Mouse (Mus musculus) brown adipose tissue, adult 24 weeks (tissue): ENCODE data around the gene Cfap58. TPM values are rescaled to one million over a fixed set of nuclear protein-coding genes. Genes with fewer than 3 reads are reported as not detected.

ENCODE experiments used
- H3K27ac ChIP-seq: fragments of 200-500 bp; replicated peaks from 2 replicates; pipeline ENCODE4 v1.5.1; 2012; ENCODE audit warnings: low read depth, mild to moderate bottlenecking, low read length
- H3K4me1 ChIP-seq: fragments of 200-500 bp; 2 replicates; pipeline ENCODE4 v1.6.1; 2012; ENCODE audit warnings: low read length, mixed read lengths; ENCODE audit not compliant: control insufficient read depth, insufficient read depth, insufficient read length
- H3K4me3 ChIP-seq: fragments of 200-500 bp; 2 replicates; pipeline ENCODE4 v1.5.1; 2012; ENCODE audit warnings: low read depth, mild to moderate bottlenecking, low read length, moderate library complexity; ENCODE audit not compliant: insufficient read depth
- polyA plus RNA-seq: library from polyadenylated mRNA; stranded (reverse); fragments of >200 nt; gene quantifications from 2 replicates; pipeline ENCODE4 v1.2.4, GENCODE M21; 2012; ENCODE audit not compliant: missing spikeins, insufficient read depth, insufficient read length

Cfap58 gene
- polyA plus RNA-seq, 1 experiment: not detected

DNA sequence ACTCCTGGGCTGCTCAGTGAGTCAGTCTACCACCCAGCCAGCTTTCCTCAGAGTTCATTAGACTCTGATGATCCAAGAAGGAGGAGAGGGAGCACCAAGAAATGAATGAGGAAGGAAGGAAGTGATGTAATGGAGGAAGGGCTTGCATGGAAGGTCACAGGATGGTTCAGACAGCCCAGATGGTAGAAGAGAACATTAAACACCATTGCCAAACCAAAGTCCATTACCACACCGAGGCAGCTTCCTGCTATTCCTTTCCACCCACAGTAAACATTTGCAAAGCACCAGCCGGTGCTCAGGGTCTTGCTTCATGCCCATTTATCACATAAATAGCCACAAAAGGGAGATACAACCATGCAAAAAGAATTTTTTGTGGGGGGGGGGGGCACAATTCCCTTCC lies 89.4 kb downstream of the Cfap58 start:
- Histone ChIP-seq H3K4me1 (no peaks in the 10 kb centered on the region), H3K4me3 (no peak overlapping the region), H3K27ac (no peak overlapping the region)

GRCm38 (mm10) chr19:48039554-48039953 lies 102.1 kb downstream of the Cfap58 start:
- no peak overlapping the region for H3K27ac ChIP-seq
- H3K4me3 ChIP-seq: no peak overlapping the region
- no peaks in the 10 kb centered on the region for H3K4me1 ChIP-seq

DNA sequence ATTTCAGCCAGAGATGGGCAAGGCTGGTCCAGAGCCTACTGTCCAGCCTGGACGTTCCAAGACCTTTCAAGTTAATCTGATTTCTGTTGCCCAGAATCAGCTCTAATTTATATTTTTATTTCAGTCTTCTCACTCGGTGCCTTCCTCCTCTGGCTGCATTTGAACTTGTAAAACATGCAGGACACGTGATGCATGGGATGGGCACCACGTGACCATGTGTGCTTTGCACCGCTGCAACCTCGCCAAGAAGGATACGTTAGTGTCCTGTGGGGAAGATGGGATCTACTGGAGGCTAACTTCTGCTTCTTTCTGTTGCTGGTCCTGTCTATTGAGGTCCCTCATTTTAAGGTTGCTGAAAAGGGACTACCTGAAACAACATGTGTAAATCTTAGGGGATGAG lies 109.8 kb downstream of the Cfap58 start:
- H3K4me1 ChIP-seq: no peaks in the 10 kb centered on the region
- H3K4me3 ChIP-seq: no peak overlapping the region
- H3K27ac ChIP-seq: no peak overlapping the region

DNA sequence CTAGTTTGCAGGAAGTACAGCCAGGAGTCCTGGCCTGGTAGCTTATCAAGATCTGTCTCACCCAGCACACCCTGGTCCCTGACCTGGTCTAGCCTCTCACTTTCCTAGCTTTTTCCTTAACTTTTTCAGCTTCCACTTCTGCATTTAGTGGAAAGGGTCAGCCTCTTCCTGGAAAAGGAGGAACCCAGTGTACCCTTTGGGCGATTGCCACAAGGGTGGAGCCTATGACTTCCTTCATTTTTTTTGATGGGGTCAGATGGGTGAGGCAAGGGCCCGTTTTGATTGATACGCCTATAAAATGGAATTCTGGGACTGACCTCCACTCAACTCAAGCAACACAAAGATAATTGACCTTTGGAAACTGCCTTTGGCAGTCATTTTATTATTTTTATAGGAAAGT lies 111.9 kb downstream of the Cfap58 start:
- Histone ChIP-seq H3K27ac (no peak overlapping the region), H3K4me1 (no peaks in the 10 kb centered on the region), H3K4me3 (no peak overlapping the region)

GRCm38 (mm10) chr19:48063289-48063688 lies 125.8 kb downstream of the Cfap58 start:
- H3K27ac ChIP-seq: no peak overlapping the region
- no peaks in the 10 kb centered on the region for H3K4me1 ChIP-seq
- H3K4me3 ChIP-seq: no peak overlapping the region

- no peak overlapping the region for H3K4me3 ChIP-seq
- H3K4me1 ChIP-seq: no peaks in the 10 kb centered on the region
- H3K27ac ChIP-seq: no peak overlapping the region
Measured at GRCm38 (mm10) chr19:48079718-48080117, 142.2 kb downstream of the Cfap58 start.

- H3K4me3 ChIP-seq: no peak overlapping the region
- no peaks in the 10 kb centered on the region for H3K4me1 ChIP-seq
- no peak overlapping the region for H3K27ac ChIP-seq
Measured at GRCm38 (mm10) chr19:48081456-48081855, 144.0 kb downstream of the Cfap58 start.

Other genes starting within 250 kb of the Cfap58 start
- gene Col17a1, start 245.6 kb upstream of the Cfap58 start, polyA plus RNA-seq: not detected in 2 replicates
- gene Sfr1, start 206.0 kb upstream of the Cfap58 start, polyA plus RNA-seq: 67.7 and 69.4 TPM in 2 replicates
- gene Gsto1, start 82.7 kb upstream of the Cfap58 start, polyA plus RNA-seq: 148 and 196 TPM in 2 replicates
- gene Gsto2, start 72.1 kb upstream of the Cfap58 start, polyA plus RNA-seq: 6.9 and 8.8 TPM in 2 replicates
- gene Cfap43, start 18.4 kb upstream of the Cfap58 start, polyA plus RNA-seq: not detected in 2 replicates
- gene Itprip, start 18.4 kb upstream of the Cfap58 start, polyA plus RNA-seq: 0.42 and 1.6 TPM in 2 replicates